ENCODE assay signal across 26 mouse cellular contexts in the genomic region with DNA sequence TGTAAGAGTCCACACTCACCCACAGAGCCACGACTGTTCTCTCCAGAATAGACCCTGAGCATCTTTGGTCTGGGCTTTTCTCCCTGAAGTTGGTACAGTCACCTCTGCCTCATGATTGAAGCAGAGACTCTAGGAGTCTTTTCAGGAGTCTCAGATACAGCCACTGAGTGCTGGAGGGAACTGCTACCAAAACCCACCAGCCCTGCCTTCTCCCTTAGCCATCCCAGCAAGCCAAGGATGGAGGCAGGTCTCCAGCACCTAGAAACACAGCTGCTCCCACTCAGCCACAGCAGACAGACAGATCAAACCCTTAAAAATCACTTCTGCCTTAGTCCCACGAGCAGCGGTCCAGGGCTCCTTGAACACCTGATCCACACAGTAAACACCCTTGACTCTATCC.
"Had no signal": no experiment of that assay in that cellular context is flagged by ENCODE, and none has a peak within 500 bp of the region (broad histone marks: within the 10 kb centered on the region; RNA-seq: fewer than 3 reads in every experiment).

No protein-coding gene starts in this region.

- H3K36me3 ChIP-seq: embryonic facial prominence, embryonic 10.5 days; embryonic facial prominence, embryonic 12.5 days; embryonic facial prominence, embryonic 13.5 days; embryonic facial prominence, embryonic 15.5 days; forebrain, embryonic 10.5 days; forebrain, embryonic 12.5 days; forebrain, embryonic 15.5 days had no signal

- ATAC-seq: forebrain, embryonic 13.5 days; forebrain, embryonic 14.5 days; forebrain, embryonic 15.5 days; forebrain, embryonic 16.5 days had no signal

- H3K27ac ChIP-seq: embryonic facial prominence, embryonic 10.5 days; embryonic facial prominence, embryonic 12.5 days; embryonic facial prominence, embryonic 13.5 days; embryonic facial prominence, embryonic 15.5 days; forebrain, embryonic 10.5 days; forebrain, embryonic 12.5 days; forebrain, embryonic 13.5 days; forebrain, embryonic 15.5 days; gastrocnemius, adult 2 months; heart, adult 2 months had no signal

- H3K4me2 ChIP-seq: embryonic facial prominence, embryonic 12.5 days; embryonic facial prominence, embryonic 13.5 days; embryonic facial prominence, embryonic 15.5 days; forebrain, embryonic 12.5 days; forebrain, embryonic 13.5 days; forebrain, embryonic 15.5 days had no signal

- H3K27me3 ChIP-seq: embryonic facial prominence, embryonic 12.5 days; embryonic facial prominence, embryonic 13.5 days; embryonic facial prominence, embryonic 15.5 days; forebrain, embryonic 12.5 days; forebrain, embryonic 13.5 days; forebrain, embryonic 15.5 days had no signal

- H3K9me3 ChIP-seq: embryonic facial prominence, embryonic 10.5 days; embryonic facial prominence, embryonic 12.5 days; embryonic facial prominence, embryonic 13.5 days; embryonic facial prominence, embryonic 15.5 days; forebrain, embryonic 10.5 days; forebrain, embryonic 12.5 days; forebrain, embryonic 13.5 days; forebrain, embryonic 15.5 days had no signal

- H3K4me1 ChIP-seq: embryonic facial prominence, embryonic 10.5 days; embryonic facial prominence, embryonic 12.5 days; embryonic facial prominence, embryonic 13.5 days; embryonic facial prominence, embryonic 15.5 days; forebrain, embryonic 10.5 days; forebrain, embryonic 12.5 days; forebrain, embryonic 13.5 days; forebrain, embryonic 15.5 days had no signal

- H3K9ac ChIP-seq: embryonic facial prominence, embryonic 12.5 days; embryonic facial prominence, embryonic 13.5 days; embryonic facial prominence, embryonic 15.5 days; forebrain, embryonic 12.5 days; forebrain, embryonic 13.5 days; forebrain, embryonic 15.5 days had no signal

- DNase-seq: cerebellum, adult 18-20 months; cerebellum, adult 2 months; cerebellum, adult 8-10 months; cerebellum, adult 9-10 months; cerebellum, adult 9-11 months; cerebellum, postnatal 10 days; cerebellum, postnatal 36 days; embryo, embryonic 11 days; gastrocnemius, adult 2 months; gastrocnemius, postnatal 10 days; gastrocnemius, postnatal 14 days; gastrocnemius, postnatal 25 days; gastrocnemius, postnatal 36 days; heart, adult 18-20 months had no signal

- H3K4me3 ChIP-seq: embryonic facial prominence, embryonic 10.5 days; embryonic facial prominence, embryonic 12.5 days; embryonic facial prominence, embryonic 13.5 days; embryonic facial prominence, embryonic 15.5 days; erythroblast, embryonic 14.5 days; forebrain, embryonic 10.5 days; forebrain, embryonic 12.5 days; forebrain, embryonic 13.5 days; forebrain, embryonic 15.5 days; gastrocnemius, adult 2 months; heart, adult 2 months had no signal
